Mouse (Mus musculus) monocyte, adult 2 months (primary cell): ENCODE results near the gene Gls2.
"Not testable (repeated sequence)": the region's sequence is repeated elsewhere in the genome, so short reads cannot be mapped to it uniquely, and the experiment has no call there.

Experiments used
- DNase-seq, 2 experiments: peaks; one replicate each; pipeline ENCODE4 v3.0.0; 2022; ENCODE audit warnings: low spot score in 2 of 2, low read depth in 1 of 2

Gls2 gene

GRCm38 (mm10) chr10:128194551-128195461 lies 549 bp downstream of the Gls2 start:
- peak in 1 of 2 experiments; percentile 7 for DNase-seq

DNA sequence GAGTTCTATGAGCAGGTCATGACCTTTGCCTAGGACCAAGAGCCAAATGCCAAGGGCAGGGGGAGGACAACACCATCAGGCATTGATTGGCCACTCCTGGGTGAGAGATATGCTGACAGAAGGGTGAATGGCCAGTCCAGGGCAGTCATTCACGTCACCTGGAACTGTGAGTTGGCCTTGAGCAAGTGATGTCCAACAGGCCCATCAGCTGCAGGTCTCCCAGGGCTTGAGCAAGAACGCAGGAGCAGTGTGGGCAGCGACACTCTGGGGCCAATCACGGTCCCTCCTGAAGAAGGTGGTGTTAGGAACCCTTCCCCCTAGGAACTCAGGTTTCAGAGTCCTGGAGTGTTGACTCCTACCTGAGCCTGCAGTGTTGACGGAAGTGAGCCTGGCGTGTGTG lies 7.6 kb downstream of the Gls2 start:
- DNase-seq, result no peak

- DNase-seq, result no peak
Measured at GRCm38 (mm10) chr10:128204941-128205340, 10.7 kb downstream of the Gls2 start.

DNA sequence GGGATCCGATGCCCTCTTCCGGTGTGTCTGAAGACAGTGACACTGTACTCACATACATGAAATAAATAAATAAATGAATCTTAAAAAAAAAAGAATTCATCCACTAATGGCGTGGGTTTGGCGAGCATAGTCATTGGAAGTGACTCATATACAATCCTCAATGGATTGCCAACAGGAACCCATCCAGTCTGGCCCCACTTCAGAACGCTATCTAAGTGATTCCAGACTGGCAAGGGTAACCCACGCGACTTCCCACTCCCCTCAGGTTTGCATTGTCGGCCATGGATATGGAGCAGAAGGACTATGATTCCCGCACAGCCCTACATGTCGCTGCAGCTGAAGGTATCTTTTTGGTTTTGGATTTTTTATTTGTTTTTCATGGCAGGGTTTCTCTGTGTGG lies 14.1 kb downstream of the Gls2 start:
- no peak for DNase-seq

DNA sequence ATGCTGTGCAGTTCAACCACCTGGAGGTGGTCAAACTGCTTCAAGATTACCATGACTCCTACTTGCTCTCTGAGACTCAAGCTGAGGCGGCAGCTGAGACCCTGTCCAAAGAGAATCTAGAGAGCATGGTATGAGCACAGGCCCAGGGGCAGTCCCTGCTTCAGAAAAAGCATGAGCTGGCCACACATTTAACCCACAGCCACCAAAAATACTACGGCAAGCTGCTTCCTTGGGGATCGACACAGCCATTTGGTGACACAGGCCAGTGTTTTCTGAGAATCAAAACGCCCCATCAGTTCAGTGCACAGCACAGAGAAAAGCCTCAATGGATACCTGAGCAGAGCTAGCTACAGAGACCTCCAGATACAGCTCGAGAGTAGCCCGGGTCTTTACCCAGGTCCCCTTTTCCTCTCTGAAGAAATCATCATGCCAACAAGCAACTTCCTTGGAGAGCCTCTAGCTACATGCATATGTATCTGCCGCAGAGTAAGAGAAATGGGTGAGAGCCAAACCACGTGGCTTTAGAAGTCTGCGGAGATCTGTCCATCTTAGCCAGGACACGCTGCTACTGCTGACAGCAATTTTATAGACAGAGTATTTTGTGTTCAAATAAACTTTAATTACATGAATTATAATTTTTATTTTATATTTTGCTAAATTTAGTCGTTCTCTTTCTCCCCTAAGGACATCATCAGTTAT lies 15.2 kb downstream of the Gls2 start:
- DNase-seq, result no peak

GRCm38 (mm10) chr10:128210131-128210530 lies 15.9 kb downstream of the Gls2 start:
- DNase-seq, result no peak

GRCm38 (mm10) chr10:128210954-128211353 lies 16.7 kb downstream of the Gls2 start:
- no peak for DNase-seq

DNA sequence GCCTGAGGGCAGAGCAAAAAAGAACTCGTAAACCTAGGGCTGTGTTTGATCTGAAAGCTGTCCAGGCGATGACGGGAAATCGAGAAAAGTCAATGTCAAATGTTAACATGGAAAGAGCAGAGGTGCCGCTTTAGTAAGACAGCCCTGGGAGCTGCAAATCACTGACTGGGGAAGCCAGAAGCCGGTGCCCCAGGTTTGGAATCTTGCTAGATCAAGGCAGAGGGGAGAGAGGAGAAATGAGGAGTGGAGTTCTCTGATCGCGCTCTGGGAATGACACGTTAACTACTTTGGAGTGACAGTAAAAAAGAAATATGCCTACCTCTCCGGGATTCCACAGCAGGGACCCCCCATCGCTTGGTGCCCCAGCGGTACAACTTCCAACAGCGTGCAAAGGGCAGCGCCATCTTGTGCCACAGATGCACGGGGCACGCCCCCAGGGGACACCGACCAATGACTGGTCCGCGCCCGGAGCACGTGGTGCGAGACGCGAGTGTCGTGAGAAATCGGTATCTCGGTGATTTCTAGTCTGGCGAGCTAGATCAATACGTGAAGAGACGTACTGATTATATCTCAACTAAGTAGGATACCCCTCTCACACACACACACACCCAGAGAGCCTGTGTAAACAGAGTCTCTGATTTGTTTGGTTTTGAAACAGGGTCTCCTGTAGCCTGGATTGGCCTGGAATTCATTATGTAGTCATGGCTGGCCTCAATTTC lies 17.3 kb downstream of the Gls2 start, which contains the start of gene Spryd4:
TSS of gene Spryd4 (minus strand) at position 418 of the 719 bp plus-strand sequence.
- DNase-seq, result peak; percentile 59 to 74

- no peak for DNase-seq
Measured at GRCm38 (mm10) chr10:128212148-128212547, 17.9 kb downstream of the Gls2 start.

DNA sequence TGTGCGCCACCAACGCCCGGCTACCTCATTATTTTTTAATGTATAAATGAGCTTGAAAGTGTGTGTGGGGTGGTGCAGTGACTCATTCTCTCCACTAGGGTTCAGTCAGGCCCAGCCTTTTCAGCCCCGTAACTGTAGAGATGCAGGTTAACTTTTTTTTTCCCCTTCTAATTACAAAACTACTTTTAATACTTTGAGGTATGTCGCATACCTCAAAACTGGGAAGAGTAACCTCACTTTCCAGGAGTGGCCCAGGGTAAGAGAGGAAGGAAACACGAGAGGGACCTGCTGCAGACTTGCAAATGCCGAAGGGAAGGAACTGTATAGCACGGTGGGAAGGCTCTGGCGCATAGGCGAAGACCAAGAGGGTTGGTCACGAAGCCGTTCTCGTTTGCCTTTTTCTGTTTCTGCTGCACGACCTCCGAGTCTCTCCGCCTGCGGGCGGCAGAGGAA lies 18.6 kb downstream of the Gls2 start:
- peak; percentile 20 to 35 for DNase-seq

- DNase-seq, result not testable (repeated sequence)
Measured at GRCm38 (mm10) chr10:128214112-128214511, 19.9 kb downstream of the Gls2 start.

DNA sequence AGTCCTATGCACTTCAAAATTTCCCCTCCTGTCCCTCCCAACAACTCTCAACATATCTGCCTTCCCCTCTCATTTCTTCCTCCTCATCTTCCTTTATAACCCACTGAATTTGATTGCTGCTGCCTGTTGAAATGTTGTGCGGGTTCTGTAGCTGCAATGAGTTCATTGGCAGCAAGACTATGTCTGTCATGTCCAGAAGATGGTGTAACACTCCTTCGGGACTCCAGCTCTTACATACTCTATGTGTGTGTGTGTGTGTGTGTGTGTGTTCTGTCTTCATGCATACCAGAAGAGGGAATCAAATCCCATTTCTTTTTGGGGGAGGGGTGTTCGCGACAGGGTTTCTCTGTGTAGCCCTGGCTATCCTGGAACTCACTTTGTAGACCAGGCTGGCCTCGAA lies 20.7 kb downstream of the Gls2 start:
- no peak for DNase-seq

- DNase-seq, result no peak
Measured at GRCm38 (mm10) chr10:128218387-128219117, 24.3 kb downstream of the Gls2 start.

DNA sequence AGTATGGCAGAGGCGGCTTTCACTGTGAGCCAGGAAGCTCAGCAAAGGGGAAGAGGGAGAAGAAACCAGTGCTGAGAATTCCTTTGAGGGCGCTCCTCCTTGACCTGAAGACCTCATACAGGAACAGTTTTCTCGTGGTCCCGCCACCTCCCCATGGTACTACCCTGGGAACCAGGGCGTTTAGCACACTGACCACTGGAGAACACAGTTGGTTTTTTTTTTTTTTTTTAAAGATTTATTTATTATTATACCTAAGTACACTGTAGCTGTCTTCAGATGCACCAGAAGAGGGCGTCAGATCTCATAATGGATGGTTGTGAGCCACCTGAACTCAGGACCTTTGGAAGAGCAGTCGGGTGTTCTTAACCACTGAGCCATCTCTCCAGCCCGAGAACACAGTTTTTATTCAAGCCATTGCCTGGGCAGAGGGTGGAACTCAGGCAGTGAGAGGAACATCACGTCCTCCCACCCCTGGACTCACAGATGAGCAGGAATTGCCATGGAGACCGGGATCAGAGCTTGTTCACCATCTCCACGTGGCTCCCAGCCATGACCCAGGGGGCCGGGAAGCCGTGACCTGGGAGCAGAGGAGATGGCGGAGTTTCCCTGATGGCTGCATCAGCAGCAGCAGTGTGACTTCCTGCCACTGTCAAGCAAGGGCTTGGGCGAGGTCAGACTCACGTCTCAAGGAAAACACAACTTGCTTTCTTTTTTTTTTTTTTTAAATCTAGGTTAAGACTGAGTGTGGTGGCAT lies 27.5 kb downstream of the Gls2 start:
- DNase-seq, result no peak

- no peak for DNase-seq
Measured at GRCm38 (mm10) chr10:128225064-128225463, 30.8 kb downstream of the Gls2 start.

GRCm38 (mm10) chr10:128225538-128225937 lies 31.3 kb downstream of the Gls2 start, which contains the start of gene Mip:
TSS of gene Mip (plus strand) at chr10:128225838.
- no peak for DNase-seq

DNA sequence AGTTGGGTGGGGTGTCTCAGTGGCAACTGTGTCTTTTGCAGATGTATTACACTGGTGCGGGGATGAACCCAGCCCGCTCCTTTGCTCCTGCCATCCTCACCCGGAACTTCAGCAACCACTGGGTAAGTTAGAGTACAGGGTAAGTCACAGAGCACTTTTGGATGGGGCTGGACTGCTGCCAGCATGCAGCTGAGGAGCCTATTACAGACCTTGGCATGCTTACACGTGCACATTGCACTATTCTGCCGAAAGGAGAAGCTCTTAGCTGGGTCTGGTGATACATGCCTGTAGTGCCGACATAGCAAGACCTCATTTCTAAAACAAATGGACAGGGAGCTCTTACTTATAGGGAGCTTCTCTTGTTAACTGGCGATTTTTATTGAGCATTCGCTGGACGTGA lies 33.3 kb downstream of the Gls2 start:
- DNase-seq, result no peak

- DNase-seq, result no peak
Measured at GRCm38 (mm10) chr10:128228009-128228408, 33.8 kb downstream of the Gls2 start.

- no peak for DNase-seq
Measured at GRCm38 (mm10) chr10:128230582-128230981, 36.3 kb downstream of the Gls2 start.

- DNase-seq, result no peak
Measured at GRCm38 (mm10) chr10:128231146-128231545, 36.9 kb downstream of the Gls2 start.
